Comparison of ENCODE assay signal across 18 mouse cellular contexts in the genomic region with DNA sequence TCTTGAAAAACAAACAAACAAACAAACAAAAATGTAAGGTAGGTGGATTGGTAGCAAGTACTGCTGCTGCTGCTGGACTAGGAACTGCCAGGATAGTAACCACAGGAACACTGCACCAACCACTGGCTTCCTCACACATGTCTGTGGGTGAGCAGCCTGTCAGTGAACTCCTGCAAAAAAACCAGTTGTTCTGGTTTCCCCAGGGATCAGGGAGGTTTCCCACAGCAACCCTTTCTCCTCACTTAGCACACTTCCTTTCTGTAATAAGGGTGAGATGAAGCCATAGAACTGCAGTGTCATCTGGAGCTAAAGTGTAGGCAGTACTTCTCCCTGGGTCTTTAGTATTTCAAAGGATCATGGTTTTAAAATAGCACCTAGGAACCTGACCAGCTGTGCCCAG. TPM values are rescaled to one million over a fixed set of nuclear protein-coding genes. Genes with fewer than 3 reads are reported as not detected.
DNase-seq lines count a peak whose midpoint lies in the region; ATAC-seq and TF ChIP-seq lines count a peak whose summit lies in the region.
"Had no signal": no experiment of that assay in that cellular context is flagged by ENCODE, and none has a peak within 500 bp of the region (broad histone marks: within the 10 kb centered on the region; RNA-seq: fewer than 3 reads in every experiment).

No protein-coding gene starts in this region.

- no peak overlapping the region for H3K27ac ChIP-seq in embryonic facial prominence, embryonic 14.5 days (replicated peaks; ENCODE audit: low read depth, low read length)
- H3K27ac ChIP-seq in lung, postnatal 0 days (ENCODE audit: low read length): no peak overlapping the region
- no peak overlapping the region for H3K27ac ChIP-seq in midbrain, embryonic 14.5 days (replicated peaks; ENCODE audit: low read depth, low read length)
- H3K27ac ChIP-seq: forebrain, embryonic 13.5 days; gastrocnemius, adult 2 months; limb, embryonic 13.5 days; neural tube, embryonic 12.5 days had no signal

- no peak overlapping the region for H3K9ac ChIP-seq in embryonic facial prominence, embryonic 14.5 days (ENCODE audit: low read depth, low read length)
- H3K9ac ChIP-seq in lung, postnatal 0 days (replicated peaks; ENCODE audit: low read depth): no peak overlapping the region
- no peak overlapping the region for H3K9ac ChIP-seq in midbrain, embryonic 14.5 days (replicated peaks; ENCODE audit: low read length)
- H3K9ac ChIP-seq: forebrain, embryonic 13.5 days; limb, embryonic 13.5 days; liver, postnatal 0 days; neural tube, embryonic 12.5 days had no signal

- no peaks in the 10 kb centered on the region for H3K4me1 ChIP-seq in embryonic facial prominence, embryonic 14.5 days (ENCODE audit: control insufficient read depth, insufficient read depth, low read length)
- H3K4me1 ChIP-seq in lung, postnatal 0 days (ENCODE audit: insufficient read depth, low read depth, low read length): no peaks in the 10 kb centered on the region
- H3K4me1 ChIP-seq in midbrain, embryonic 14.5 days (ENCODE audit: control insufficient read depth, insufficient read depth, low read length): no peaks in the 10 kb centered on the region
- H3K4me1 ChIP-seq: forebrain, embryonic 13.5 days; limb, embryonic 13.5 days; neural tube, embryonic 12.5 days had no signal

- no peak for TF ChIP-seq EP300 in lung, postnatal 0 days (IDR thresholded peaks at IDR 0.05)

- no peak for TF ChIP-seq CTCF in lung, postnatal 0 days (IDR thresholded peaks at IDR 0.05)

- H3K36me3 ChIP-seq in embryonic facial prominence, embryonic 14.5 days (ENCODE audit: control insufficient read depth, insufficient read depth, low read length): no peaks in the 10 kb centered on the region
- no peaks in the 10 kb centered on the region for H3K36me3 ChIP-seq in lung, postnatal 0 days (ENCODE audit: insufficient read depth, low read length)
- no peaks in the 10 kb centered on the region for H3K36me3 ChIP-seq in midbrain, embryonic 14.5 days (ENCODE audit: control insufficient read depth, insufficient read depth, low read length)
- H3K36me3 ChIP-seq: limb, embryonic 13.5 days; neural tube, embryonic 12.5 days had no signal

- peak; percentile 84 for ATAC-seq in embryonic facial prominence, embryonic 14.5 days (ENCODE audit: low read depth)
- peak; percentile 33 for ATAC-seq in lung, postnatal 0 days
- ATAC-seq in midbrain, embryonic 14.5 days (ENCODE audit: low FRiP score, low TSS enrichment): no peak
- ATAC-seq: forebrain, embryonic 13.5 days; liver, postnatal 0 days; midbrain, embryonic 16.5 days; Patski had no signal

- H3K4me3 ChIP-seq in embryonic facial prominence, embryonic 14.5 days (ENCODE audit: low read depth, low read length): no peak overlapping the region
- H3K4me3 ChIP-seq in lung, postnatal 0 days (ENCODE audit: low read depth, low read length): no peak overlapping the region
- no peak overlapping the region for H3K4me3 ChIP-seq in midbrain, embryonic 14.5 days (replicated peaks; ENCODE audit: low read depth, low read length)
- H3K4me3 ChIP-seq: forebrain, embryonic 13.5 days; gastrocnemius, adult 2 months; limb, embryonic 13.5 days; neural tube, embryonic 12.5 days had no signal

- DNase-seq in urinary bladder, postnatal 36 days (ENCODE audit: low spot score in 2 of 2): peak; percentile 33 to 52
- no peak for DNase-seq in urinary bladder, adult 2 months (ENCODE audit: low spot score)
- DNase-seq in embryonic facial prominence, embryonic 14.5 days (ENCODE audit: low spot score): peak; percentile 81
- DNase-seq in lung, postnatal 0 days (ENCODE audit: low spot score): peak; percentile 47
- DNase-seq in cerebellum, adult 18-20 months: no peak
- DNase-seq in midbrain, embryonic 14.5 days: no peak
- no peak for DNase-seq in cerebellum, postnatal 4 days (ENCODE audit: low spot score in 2 of 2)
- DNase-seq: adrenal gland, adult 8-10 months; cerebellum, adult 9-10 months; gastrocnemius, adult 2 months; heart, postnatal 36 days; liver, postnatal 0 days had no signal

- no peak overlapping the region for H3K4me2 ChIP-seq in embryonic facial prominence, embryonic 14.5 days (ENCODE audit: low read depth, low read length)
- no peak overlapping the region for H3K4me2 ChIP-seq in lung, postnatal 0 days (replicated peaks; ENCODE audit: low read depth, low read length)
- H3K4me2 ChIP-seq in midbrain, embryonic 14.5 days (ENCODE audit: low read length): no peak overlapping the region
- H3K4me2 ChIP-seq: forebrain, embryonic 13.5 days; heart, embryonic 11.5 days; limb, embryonic 13.5 days; neural tube, embryonic 12.5 days had no signal

- H3K9me3 ChIP-seq in embryonic facial prominence, embryonic 14.5 days (ENCODE audit: control insufficient read depth, low read length): no peaks in the 10 kb centered on the region
- no peaks in the 10 kb centered on the region for H3K9me3 ChIP-seq in lung, postnatal 0 days (ENCODE audit: low read length)
- H3K9me3 ChIP-seq in midbrain, embryonic 14.5 days (ENCODE audit: control insufficient read depth, low read length): no peaks in the 10 kb centered on the region
- H3K9me3 ChIP-seq: forebrain, embryonic 13.5 days; limb, embryonic 13.5 days; neural tube, embryonic 12.5 days had no signal

- H3K27me3 ChIP-seq in embryonic facial prominence, embryonic 14.5 days (replicated peaks; ENCODE audit: control insufficient read depth, insufficient read depth, low read length): no peaks in the 10 kb centered on the region
- H3K27me3 ChIP-seq in lung, postnatal 0 days (replicated peaks; ENCODE audit: insufficient read depth, low read length): no peaks in the 10 kb centered on the region
- H3K27me3 ChIP-seq in midbrain, embryonic 14.5 days (ENCODE audit: control insufficient read depth, insufficient read depth, low read length): no peaks in the 10 kb centered on the region
- H3K27me3 ChIP-seq: forebrain, embryonic 13.5 days; limb, embryonic 13.5 days; neural tube, embryonic 12.5 days had no signal

RNA-seq across cellular contexts. Expression of a gene that starts 9.1 kb away (rescaled TPM):
- polyA plus RNA-seq in urinary bladder, adult 2 months (2012; rRNA removed): 44.5 and 55.8 TPM in 2 replicates
- polyA plus RNA-seq in embryonic facial prominence, embryonic 14.5 days (2014; fragmentation: Nextera tagmentation; extraction: Ambion mirVana): 93.6 and 102 TPM in 2 replicates
- polyA plus RNA-seq in lung, postnatal 0 days (2015; fragmentation: Nextera tagmentation; extraction: Ambion mirVana): 34.2 and 37.4 TPM in 2 replicates
- polyA plus RNA-seq in midbrain, embryonic 14.5 days (2014; fragmentation: Nextera tagmentation; extraction: Ambion mirVana): 56.3 and 61.3 TPM in 2 replicates

RNA-seq across cellular contexts. Expression of a gene that starts 50.3 kb away (rescaled TPM):
- polyA plus RNA-seq in urinary bladder, adult 2 months (2012; rRNA removed): 0.96 and 1.9 TPM in 2 replicates
- not detected in 2 replicates for polyA plus RNA-seq in embryonic facial prominence, embryonic 14.5 days (2014; fragmentation: Nextera tagmentation; extraction: Ambion mirVana)
- polyA plus RNA-seq in lung, postnatal 0 days (2015; fragmentation: Nextera tagmentation; extraction: Ambion mirVana): not detected in 2 replicates
- polyA plus RNA-seq in midbrain, embryonic 14.5 days (2014; fragmentation: Nextera tagmentation; extraction: Ambion mirVana): not detected in 2 replicates
- polyA plus RNA-seq: heart, embryonic 11.5 days; limb, embryonic 13.5 days; liver, postnatal 0 days; midbrain, embryonic 16.5 days; neural tube, embryonic 12.5 days; Patski had no signal

RNA-seq across cellular contexts. Expression of a gene that starts 59.4 kb away (rescaled TPM):
- 8.1 and 8.6 TPM in 2 replicates for polyA plus RNA-seq in urinary bladder, adult 2 months (2012; rRNA removed)
- 9.7 and 10.0 TPM in 2 replicates for polyA plus RNA-seq in embryonic facial prominence, embryonic 14.5 days (2014; fragmentation: Nextera tagmentation; extraction: Ambion mirVana)
- 10.0 and 10.5 TPM in 2 replicates for polyA plus RNA-seq in lung, postnatal 0 days (2015; fragmentation: Nextera tagmentation; extraction: Ambion mirVana)
- 12.2 and 16.1 TPM in 2 replicates for polyA plus RNA-seq in midbrain, embryonic 14.5 days (2014; fragmentation: Nextera tagmentation; extraction: Ambion mirVana)

Comparison
In these comparisons a context has a peak if more than half of its experiments do, and no peak if none do; other contexts are left out.
1. DNase-seq: peak in urinary bladder, postnatal 36 days (2 of 2), embryonic facial prominence, embryonic 14.5 days (single experiment) and lung, postnatal 0 days (single experiment); none in urinary bladder, adult 2 months (single experiment), cerebellum, adult 18-20 months (0 of 2), midbrain, embryonic 14.5 days (single experiment) and cerebellum, postnatal 4 days (0 of 2).